Mouse (Mus musculus) hindlimb bud, embryonic 11.5 days (tissue): ENCODE results near the gene Ddah1.

Source experiments
- DNase-seq: peaks from one replicate; pipeline ENCODE4 v3.0.0-alpha.2; 2012; ENCODE audit warnings: low read depth, low spot score; ENCODE audit errors: extremely low spot score

Gene Ddah1

GRCm38 (mm10) chr3:145939971-145940370 is 181.5 kb downstream of the Ddah1 start:
- DNase-seq: no peak

GRCm38 (mm10) chr3:145941971-145942370 is 183.5 kb downstream of the Ddah1 start:
- no peak for DNase-seq
